Mouse (Mus musculus): Measurements from ENCODE around the gene Pkig.

- TF ChIP-seq CTCF (IDR thresholded peaks at IDR 0.05), result no peak
- TF ChIP-seq POLR2A (IDR thresholded peaks at IDR 0.05; ENCODE audit: insufficient read depth, low read depth, low read length), result no peak
Observed at GRCm38 (mm10) chr2:163703599-163704260, 45.5 kb downstream of the Pkig start.
